Mouse (Mus musculus): Measurements from ENCODE around the gene Panx2. TPM values are rescaled to one million over a fixed set of nuclear protein-coding genes. Genes with fewer than 3 reads are reported as not detected.

The Panx2 gene
- total and polyA plus RNA-seq, 3 experiments: not detected

DNA sequence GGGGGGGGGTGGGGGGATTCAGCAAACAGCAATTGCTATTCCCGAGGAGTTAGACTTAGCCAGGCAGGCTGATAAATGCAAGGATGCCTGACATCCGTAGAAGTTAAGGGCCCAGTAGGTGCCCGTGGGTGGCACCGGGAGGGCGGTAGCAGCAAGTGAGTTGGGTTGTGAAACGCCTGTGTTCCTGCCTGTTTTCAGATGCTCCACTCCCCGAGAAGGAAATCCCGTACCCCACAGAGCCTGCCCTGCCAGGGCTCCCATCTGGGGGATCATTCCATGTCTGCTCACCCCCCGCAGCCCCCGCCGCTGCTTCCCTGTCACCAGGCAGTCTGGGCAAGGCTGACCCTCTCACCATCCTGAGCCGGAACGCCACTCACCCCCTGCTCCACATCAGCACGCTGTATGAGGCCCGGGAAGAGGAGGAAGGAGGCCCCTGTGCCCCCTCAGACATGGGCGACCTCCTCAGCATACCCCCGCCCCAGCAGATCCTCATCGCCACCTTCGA, 9.9 kb downstream of the Panx2 start:
- H3K9me3 ChIP-seq (replicated peaks; ENCODE audit: low read length): peaks cover 5% of the 10 kb centered on the region
- no peaks in the 10 kb centered on the region for H3K36me3 ChIP-seq (replicated peaks in 1 of 2; ENCODE audit: control insufficient read depth in 1 of 2, insufficient read depth in 1 of 2, low read length in 1 of 2)
- H3K4me2 ChIP-seq (ENCODE audit: insufficient read depth, low read depth, poor library complexity, severe bottlenecking): no peak overlapping the region
- peaks cover 2 to 8% of the 10 kb centered on the region in 2 experiments; a peak in 2 of 4 replicates for H3K4me1 ChIP-seq (ENCODE audit: control insufficient read depth in 1 of 2, insufficient read depth in 2 of 2)
- DNase-seq (ENCODE audit: extremely low read depth): no peak
- H3K4me3 ChIP-seq (replicated peaks in 1 of 3; ENCODE audit: low read depth in 2 of 3, low read length in 2 of 3, poor library complexity in 1 of 3): no peak overlapping the region
- no peak overlapping the region for H3K9ac ChIP-seq (ENCODE audit: insufficient read depth, low read depth)
- dilution Hi-C loops (cut with MboI; ENCODE audit: extremely low pct_ligation_motif_present, extremely low pct_unique_long_range_greater_than_20kb, low sequenced_read_pairs): no loop called here
- TF ChIP-seq PAX5 (IDR thresholded peaks at IDR 0.05; ENCODE audit: low read length) (no peak), MAZ (IDR thresholded peaks at IDR 0.05; ENCODE audit: low read depth, low read length) (no peak), GABPA (IDR thresholded peaks at IDR 0.05; ENCODE audit: insufficient replicate concordance, low read depth, low read length) (no peak), MAX (IDR thresholded peaks at IDR 0.05; ENCODE audit: low read length) (no peak), RAD21 (IDR thresholded peaks at IDR 0.05; ENCODE audit: low read depth, low read length) (no peak), USF2 (conservative IDR thresholded peaks at IDR 0.05; ENCODE audit: low read depth, low read length) (no peak), CTCF (conservative IDR thresholded peaks at IDR 0.05 in 1 of 2, IDR thresholded peaks at IDR 0.05 in 1 of 2; ENCODE audit: low read depth in 2 of 2, low read length in 2 of 2) (no peak), JUND (conservative IDR thresholded peaks at IDR 0.05; ENCODE audit: low read depth, low read length) (no peak), POLR2A (IDR thresholded peaks at IDR 0.05; ENCODE audit: low read depth, low read length) (no peak), MAFK (IDR thresholded peaks at IDR 0.05; ENCODE audit: insufficient replicate concordance, low read length) (no peak), RCOR1 (conservative IDR thresholded peaks at IDR 0.05; ENCODE audit: low read depth, low read length) (no peak), TCF12 (IDR thresholded peaks at IDR 0.05; ENCODE audit: low read depth, low read length) (no peak), HCFC1 (IDR thresholded peaks at IDR 0.05; ENCODE audit: low read depth, low read length) (no peak), ETS1 (conservative IDR thresholded peaks at IDR 0.05; ENCODE audit: low read depth, low read length) (no peak), USF1 (IDR thresholded peaks at IDR 0.05; ENCODE audit: low read depth, low read length) (no peak), NELFE (IDR thresholded peaks at IDR 0.05; ENCODE audit: low read depth, low read length) (no peak), ZKSCAN1 (IDR thresholded peaks at IDR 0.05; ENCODE audit: borderline replicate concordance, low read depth, low read length) (no peak), BHLHE40 (IDR thresholded peaks at IDR 0.05; ENCODE audit: low read depth, low read length) (no peak)
- no peaks in the 10 kb centered on the region for H3K79me2 ChIP-seq (replicated peaks; ENCODE audit: control insufficient read depth, extremely low read depth, insufficient read depth, poor library complexity, severe bottlenecking)
- peaks cover 68% of the 10 kb centered on the region for H3K27me3 ChIP-seq (replicated peaks)
- in situ Hi-C loops (cut with MboI; ENCODE audit: low pct_ligation_motif_present, low pct_unique_long_range_greater_than_20kb, low sequenced_read_pairs): loop anchor here (25.0 kb wide), 1 partner anchor 107 kb away; the partner anchor contains the start of gene Ttll8
- no peak overlapping the region for H3K27ac ChIP-seq (ENCODE audit: insufficient read depth, low read depth)

DNA sequence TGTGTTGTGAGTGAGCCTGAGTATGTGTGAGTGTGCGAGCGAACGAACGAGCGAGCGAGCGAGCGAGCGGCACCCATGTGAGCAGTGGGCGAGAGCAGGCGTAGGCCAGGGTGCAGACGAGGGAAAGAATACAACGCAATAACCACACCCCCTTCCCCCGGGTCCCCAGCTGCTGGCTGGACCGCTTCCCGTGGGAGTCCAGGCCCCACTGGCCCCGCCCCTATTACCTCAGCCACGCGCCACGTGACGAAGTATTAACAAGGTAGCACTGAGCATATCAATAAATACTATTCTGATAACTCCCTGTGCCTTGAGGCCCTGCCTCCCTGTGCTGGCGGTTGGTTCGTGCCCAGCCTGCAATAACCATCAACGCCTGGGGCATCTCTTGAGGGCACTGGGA, 11.1 kb downstream of the Panx2 start:
- H3K27ac ChIP-seq (ENCODE audit: insufficient read depth, low read depth): no peak overlapping the region
- DNase-seq (ENCODE audit: extremely low read depth): no peak
- peaks cover 69% of the 10 kb centered on the region for H3K27me3 ChIP-seq (replicated peaks)
- no peak overlapping the region for H3K9ac ChIP-seq (ENCODE audit: insufficient read depth, low read depth)
- peaks cover 6 to 18% of the 10 kb centered on the region in 2 experiments; a peak in 2 of 4 replicates for H3K4me1 ChIP-seq (ENCODE audit: control insufficient read depth in 1 of 2, insufficient read depth in 2 of 2)
- dilution Hi-C loops (cut with MboI; ENCODE audit: extremely low pct_ligation_motif_present, extremely low pct_unique_long_range_greater_than_20kb, low sequenced_read_pairs): no loop called here
- no peaks in the 10 kb centered on the region for H3K36me3 ChIP-seq (replicated peaks in 1 of 2; ENCODE audit: control insufficient read depth in 1 of 2, insufficient read depth in 1 of 2, low read length in 1 of 2)
- no peaks in the 10 kb centered on the region for H3K79me2 ChIP-seq (replicated peaks; ENCODE audit: control insufficient read depth, extremely low read depth, insufficient read depth, poor library complexity, severe bottlenecking)
- in situ Hi-C loops (cut with MboI; ENCODE audit: low pct_ligation_motif_present, low pct_unique_long_range_greater_than_20kb, low sequenced_read_pairs): loop anchor here (10.0 to 25.0 kb wide), 3 partner anchors 108 to 354 kb away; partner anchors contain the start of genes C730034F03Rik, Chkb, Cpt1b and Gm44502
- TF ChIP-seq MAFK (IDR thresholded peaks at IDR 0.05; ENCODE audit: insufficient replicate concordance, low read length) (no peak), ZC3H11A (IDR thresholded peaks at IDR 0.05; ENCODE audit: low read depth, low read length) (no peak), UBTF (IDR thresholded peaks at IDR 0.05; ENCODE audit: low read depth, low read length) (no peak), RCOR1 (conservative IDR thresholded peaks at IDR 0.05; ENCODE audit: low read depth, low read length) (no peak), CHD2 (IDR thresholded peaks at IDR 0.05; ENCODE audit: low read length) (no peak), NELFE (IDR thresholded peaks at IDR 0.05; ENCODE audit: low read depth, low read length) (no peak), MEF2A (IDR thresholded peaks at IDR 0.05; ENCODE audit: borderline replicate concordance, low read depth, low read length) (no peak), PAX5 (IDR thresholded peaks at IDR 0.05; ENCODE audit: low read length) (no peak), RAD21 (IDR thresholded peaks at IDR 0.05; ENCODE audit: low read depth, low read length) (no peak), SMC3 (IDR thresholded peaks at IDR 0.05; ENCODE audit: low read depth, low read length) (no peak), EP300 (IDR thresholded peaks at IDR 0.05; ENCODE audit: low read length) (no peak), NRF1 (IDR thresholded peaks at IDR 0.05; ENCODE audit: low read depth, low read length) (no peak), ELF1 (IDR thresholded peaks at IDR 0.05; ENCODE audit: low read depth, low read length) (no peak), ZKSCAN1 (IDR thresholded peaks at IDR 0.05; ENCODE audit: borderline replicate concordance, low read depth, low read length) (no peak), ZMIZ1 (IDR thresholded peaks at IDR 0.05; ENCODE audit: low read depth, low read length) (no peak), JUND (conservative IDR thresholded peaks at IDR 0.05; ENCODE audit: low read depth, low read length) (no peak), BHLHE40 (IDR thresholded peaks at IDR 0.05; ENCODE audit: low read depth, low read length) (no peak), CTCF (conservative IDR thresholded peaks at IDR 0.05 in 1 of 2, IDR thresholded peaks at IDR 0.05 in 1 of 2; ENCODE audit: low read depth in 2 of 2, low read length in 2 of 2) (no peak)
- H3K4me2 ChIP-seq (ENCODE audit: insufficient read depth, low read depth, poor library complexity, severe bottlenecking): no peak overlapping the region
- no peak overlapping the region for H3K4me3 ChIP-seq (replicated peaks in 1 of 3; ENCODE audit: low read depth in 2 of 3, low read length in 2 of 3, poor library complexity in 1 of 3)
- peaks cover 5% of the 10 kb centered on the region for H3K9me3 ChIP-seq (replicated peaks; ENCODE audit: low read length)
